Mouse (Mus musculus) limb, embryonic 15.5 days (tissue): ENCODE results near the gene Gbp3. TPM values are rescaled to one million over a fixed set of nuclear protein-coding genes. Genes with fewer than 3 reads are reported as not detected.
A peak's percentile ranks its signal among the peaks of the same experiment; 100 is the strongest.

Experiments
- ATAC-seq: fragments of 200-750 bp; cut with Nextera tagmentation; 2 replicates; pipeline ENCODE4 v1.8.0; 2017; ENCODE audit warnings: low read depth, moderate TSS enrichment; ENCODE audit not compliant: insufficient number of reproducible peaks, low FRiP score, low TSS enrichment
- H3K27ac ChIP-seq: fragments of 300-500 bp; sonication (generic); 2 replicates; pipeline ENCODE4 v1.5.1; 2015; ENCODE audit warnings: moderate library complexity, mild to moderate bottlenecking, inconsistent platforms
- H3K27me3 ChIP-seq: fragments of 300-500 bp; sonication (generic); 2 replicates; pipeline ENCODE4 v1.6.1; 2015; ENCODE audit warnings: inconsistent platforms
- H3K36me3 ChIP-seq: fragments of 300-500 bp; sonication (generic); 2 replicates; pipeline ENCODE4 v1.6.1; 2015; ENCODE audit warnings: inconsistent platforms
- H3K4me1 ChIP-seq: fragments of 300-500 bp; sonication (generic); 2 replicates; pipeline ENCODE4 v1.6.1; 2015; ENCODE audit warnings: inconsistent platforms
- H3K4me2 ChIP-seq: fragments of 300-500 bp; sonication (generic); 2 replicates; pipeline ENCODE4 v1.6.1; 2015; ENCODE audit warnings: mild to moderate bottlenecking, inconsistent platforms
- H3K4me3 ChIP-seq: fragments of 300-500 bp; sonication (generic); 2 replicates; pipeline ENCODE4 v1.5.1; 2015; ENCODE audit warnings: mild to moderate bottlenecking, inconsistent platforms
- H3K9ac ChIP-seq: fragments of 300-500 bp; sonication (generic); 2 replicates; pipeline ENCODE4 v1.6.1; 2015; ENCODE audit warnings: inconsistent platforms
- H3K9me3 ChIP-seq: fragments of 300-500 bp; sonication (generic); 2 replicates; pipeline ENCODE4 v1.6.1; 2016; ENCODE audit warnings: inconsistent platforms
- WGBS: fragments of 180-500 bp; shearing (Covaris S2); methylation state at CpG from one replicate; pipeline ENCODE4 v1.1.7; 2015; 5-methylcytosine and 5-hydroxymethylcytosine counted together
- polyA plus RNA-seq: library from polyadenylated mRNA; unstranded; fragments of >200 nt; fragmentation: Nextera tagmentation; extraction: Ambion mirVana; gene quantifications from 2 replicates; pipeline ENCODE4 v1.2.1, GENCODE M21; 2015

Gene Gbp3
- polyA plus RNA-seq, 1 experiment from 2014 or later = 1.1 TPM

- ATAC-seq = no peak
- 81% methylated on average over 4 of the region's 4 CpGs for WGBS
- no peak overlapping the region for H3K4me3 ChIP-seq
- no peaks in the 10 kb centered on the region for H3K36me3 ChIP-seq
- no peaks in the 10 kb centered on the region for H3K4me1 ChIP-seq
- no peak overlapping the region for H3K9ac ChIP-seq
- no peak overlapping the region for H3K27ac ChIP-seq
- no peaks in the 10 kb centered on the region for H3K27me3 ChIP-seq
- H3K4me2 ChIP-seq = no peak overlapping the region
- H3K9me3 ChIP-seq = no peaks in the 10 kb centered on the region
These were observed 30.7 kb downstream of the Gbp3 start for GRCm38 (mm10) chr3:142590431-142591067.

GRCm38 (mm10) chr3:142594547-142594946 lies 34.7 kb downstream of the Gbp3 start, which contains the start of gene Gbp2b:
Gbp2b (plus strand) TSS chr3:142594847.
- no peaks in the 10 kb centered on the region for H3K27me3 ChIP-seq
- H3K4me1 ChIP-seq = no peaks in the 10 kb centered on the region
- 53% methylated on average over 1 of the region's 1 CpGs for WGBS

GRCm38 (mm10) chr3:142597923-142598322 lies 38.1 kb downstream of the Gbp3 start:
- Histone ChIP-seq H3K4me1 (no peaks in the 10 kb centered on the region), H3K9ac (no peak overlapping the region), H3K4me2 (no peak overlapping the region), H3K4me3 (no peak overlapping the region), H3K9me3 (no peaks in the 10 kb centered on the region), H3K27me3 (no peaks in the 10 kb centered on the region), H3K36me3 (no peaks in the 10 kb centered on the region), H3K27ac (no peak overlapping the region)
- 73% methylated on average over 3 of the region's 3 CpGs for WGBS
- no peak for ATAC-seq

More at GRCm38 (mm10) chr3:142594547-142594946, 34.7 kb downstream of the Gbp3 start, which contains the start of gene Gbp2b:
- no peaks in the 10 kb centered on the region for H3K36me3 ChIP-seq
- no peak within 1 kb of the TSS for H3K27ac ChIP-seq
- no peak for ATAC-seq
- H3K9me3 ChIP-seq = no peaks in the 10 kb centered on the region
- H3K9ac ChIP-seq = no peak within 1 kb of the TSS
- no peak within 1 kb of the TSS for H3K4me3 ChIP-seq
- no peak within 1 kb of the TSS for H3K4me2 ChIP-seq

GRCm38 (mm10) chr3:142601675-142602074 lies 41.8 kb downstream of the Gbp3 start:
- Histone ChIP-seq H3K9me3 (no peaks in the 10 kb centered on the region), H3K4me2 (no peak overlapping the region), H3K36me3 (no peaks in the 10 kb centered on the region), H3K4me3 (no peak overlapping the region), H3K27ac (no peak overlapping the region), H3K9ac (no peak overlapping the region), H3K4me1 (no peaks in the 10 kb centered on the region), H3K27me3 (no peaks in the 10 kb centered on the region)
- no peak for ATAC-seq

- Histone ChIP-seq H3K4me2 (no peak overlapping the region), H3K36me3 (no peaks in the 10 kb centered on the region), H3K27ac (no peak overlapping the region), H3K27me3 (no peaks in the 10 kb centered on the region), H3K9me3 (no peaks in the 10 kb centered on the region), H3K4me1 (no peaks in the 10 kb centered on the region), H3K9ac (no peak overlapping the region), H3K4me3 (no peak overlapping the region)
- ATAC-seq = no peak
- WGBS = 78% methylated on average over 3 of the region's 3 CpGs
These were observed 58.8 kb downstream of the Gbp3 start for GRCm38 (mm10) chr3:142618658-142619057.

- no peaks in the 10 kb centered on the region for H3K4me1 ChIP-seq
- no peak overlapping the region for H3K9ac ChIP-seq
- no peaks in the 10 kb centered on the region for H3K36me3 ChIP-seq
- WGBS = 34% methylated on average over 1 of the region's 1 CpGs
- H3K27ac ChIP-seq = no peak overlapping the region
- no peak overlapping the region for H3K4me2 ChIP-seq
- H3K4me3 ChIP-seq = no peak overlapping the region
- no peaks in the 10 kb centered on the region for H3K9me3 ChIP-seq
- no peaks in the 10 kb centered on the region for H3K27me3 ChIP-seq
- ATAC-seq = no peak
These were observed 59.8 kb downstream of the Gbp3 start for GRCm38 (mm10) chr3:142619606-142620005.

GRCm38 (mm10) chr3:142620111-142620955 lies 60.5 kb downstream of the Gbp3 start, which contains the start of gene Gbp2:
Gbp2 (plus strand) TSS chr3:142620602.
- peak within 1 kb of the TSS; percentile 13 for H3K4me2 ChIP-seq
- no peaks in the 10 kb centered on the region for H3K4me1 ChIP-seq
- H3K4me3 ChIP-seq = peak within 1 kb of the TSS; percentile 6
- no peak within 1 kb of the TSS for H3K9ac ChIP-seq
- no peak for ATAC-seq
- H3K36me3 ChIP-seq = no peaks in the 10 kb centered on the region
- H3K27me3 ChIP-seq = no peaks in the 10 kb centered on the region
- no peaks in the 10 kb centered on the region for H3K9me3 ChIP-seq
- WGBS = 60% methylated on average over 4 of the region's 4 CpGs
- H3K27ac ChIP-seq = no peak within 1 kb of the TSS

GRCm38 (mm10) chr3:142620956-142621562 lies 61.2 kb downstream of the Gbp3 start:
- no peak overlapping the region for H3K27ac ChIP-seq
- H3K9ac ChIP-seq = no peak overlapping the region
- WGBS = 45% methylated on average over 3 of the region's 3 CpGs
- no peaks in the 10 kb centered on the region for H3K36me3 ChIP-seq
- H3K27me3 ChIP-seq = no peaks in the 10 kb centered on the region
- H3K4me1 ChIP-seq = no peaks in the 10 kb centered on the region
- H3K4me2 ChIP-seq = no peak overlapping the region
- no peaks in the 10 kb centered on the region for H3K9me3 ChIP-seq
- H3K4me3 ChIP-seq = no peak overlapping the region
- no peak for ATAC-seq

Other genes starting within 250 kb of the Gbp3 start
- 45.8 and 78.2 TPM in 2 replicates for gene Pdlim5, start 164.3 kb upstream of the Gbp3 start, polyA plus RNA-seq
- gene Gbp5, start 66.0 kb upstream of the Gbp3 start, polyA plus RNA-seq = 0.09 TPM in 1 of 2 replicates, not detected in the other
- 3.1 and 3.5 TPM in 2 replicates for gene Gbp7, start 29.7 kb upstream of the Gbp3 start, polyA plus RNA-seq
- gene Gbp2b, start 34.8 kb downstream of the Gbp3 start, polyA plus RNA-seq = not detected in 2 replicates
- 1.1 and 1.3 TPM in 2 replicates for gene Gbp2, start 60.6 kb downstream of the Gbp3 start, polyA plus RNA-seq
- 13.9 and 14.8 TPM in 2 replicates for gene Kyat3, start 141.0 kb downstream of the Gbp3 start, polyA plus RNA-seq
- 74.5 TPM in 2 replicates for gene Gtf2b, start 205.0 kb downstream of the Gbp3 start, polyA plus RNA-seq